ENCODE assay signal across 11 mouse cellular contexts in the genomic region with DNA sequence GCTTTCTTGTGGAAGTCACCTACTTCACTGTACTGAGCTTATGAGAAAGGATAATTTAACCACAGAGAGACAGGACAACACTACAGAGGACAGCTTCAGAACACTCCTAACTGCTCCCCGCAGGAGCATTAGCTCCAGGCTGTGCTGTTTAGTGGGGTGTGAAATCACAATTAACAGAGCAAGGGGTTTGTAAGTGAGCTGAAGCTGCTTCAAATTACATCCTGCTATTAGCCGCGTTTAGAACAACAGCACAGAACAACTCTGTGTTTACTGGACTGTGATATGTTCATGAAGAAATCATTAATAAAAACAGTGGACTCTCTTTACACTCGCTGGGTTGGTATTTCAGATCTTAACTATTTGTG.
DNase-seq lines count a peak whose midpoint lies in the region; ATAC-seq lines count a peak whose summit lies in the region.
"Had no signal": no experiment of that assay in that cellular context is flagged by ENCODE, and none has a peak within 500 bp of the region (broad histone marks: within the 10 kb centered on the region; RNA-seq: fewer than 3 reads in every experiment).

No protein-coding gene starts in this region.

- H3K27me3 ChIP-seq in embryonic facial prominence, embryonic 14.5 days (replicated peaks; ENCODE audit: control insufficient read depth, insufficient read depth, low read length), result no peaks in the 10 kb centered on the region
- H3K27me3 ChIP-seq in embryonic facial prominence, embryonic 10.5 days (replicated peaks; ENCODE audit: low read depth, poor library complexity, severe bottlenecking), result no peaks in the 10 kb centered on the region
- H3K27me3 ChIP-seq in midbrain, embryonic 15.5 days (replicated peaks), result no peaks in the 10 kb centered on the region

- H3K4me2 ChIP-seq in embryonic facial prominence, embryonic 14.5 days (ENCODE audit: low read depth, low read length), result no peak overlapping the region
- no peak overlapping the region for H3K4me2 ChIP-seq in midbrain, embryonic 15.5 days
- H3K4me2 ChIP-seq: lung, embryonic 14.5 days had no signal

- H3K4me3 ChIP-seq in embryonic facial prominence, embryonic 14.5 days (ENCODE audit: low read depth, low read length), result no peak overlapping the region
- no peak overlapping the region for H3K4me3 ChIP-seq in embryonic facial prominence, embryonic 10.5 days
- H3K4me3 ChIP-seq in midbrain, embryonic 15.5 days, result no peak overlapping the region

- H3K9ac ChIP-seq in embryonic facial prominence, embryonic 14.5 days (ENCODE audit: low read depth, low read length), result no peak overlapping the region
- H3K9ac ChIP-seq in midbrain, embryonic 15.5 days, result no peak overlapping the region
- H3K9ac ChIP-seq: lung, embryonic 14.5 days had no signal

- no peak overlapping the region for H3K27ac ChIP-seq in embryonic facial prominence, embryonic 14.5 days (replicated peaks; ENCODE audit: low read depth, low read length)
- no peak overlapping the region for H3K27ac ChIP-seq in embryonic facial prominence, embryonic 10.5 days (replicated peaks)
- H3K27ac ChIP-seq in midbrain, embryonic 15.5 days, result 0 out of 2 replicates have a peak overlapping the region, but pooled peaks have one; percentile 4

- no peaks in the 10 kb centered on the region for H3K4me1 ChIP-seq in embryonic facial prominence, embryonic 14.5 days (ENCODE audit: control insufficient read depth, insufficient read depth, low read length)
- H3K4me1 ChIP-seq in embryonic facial prominence, embryonic 10.5 days, result 0 out of 2 replicates have a peak, but pooled peaks cover 5% of the 10 kb centered on the region
- peaks cover 6% of the 10 kb centered on the region for H3K4me1 ChIP-seq in midbrain, embryonic 15.5 days

- DNase-seq in embryonic facial prominence, embryonic 14.5 days (ENCODE audit: low spot score), result peak; percentile 23
- no peak for DNase-seq in embryonic facial prominence, embryonic 10.5 days (ENCODE audit: low spot score)
- peak; percentile 6 for DNase-seq in brain, embryonic 18.5 days (ENCODE audit: low read depth, low spot score)
- DNase-seq in forelimb bud, embryonic 11.5 days (ENCODE audit: low read depth, low spot score), result peak; percentile 32
- DNase-seq in thymus, postnatal 10 days (ENCODE audit: low spot score in 2 of 2), result no peak
- DNase-seq in lung, adult 18-20 months, result no peak
- DNase-seq: B cell, adult 2 months; heart, adult 18-20 months; lung, embryonic 14.5 days had no signal

- H3K9me3 ChIP-seq in embryonic facial prominence, embryonic 14.5 days (ENCODE audit: control insufficient read depth, low read length), result no peaks in the 10 kb centered on the region
- H3K9me3 ChIP-seq in embryonic facial prominence, embryonic 10.5 days, result no peaks in the 10 kb centered on the region
- H3K9me3 ChIP-seq in midbrain, embryonic 15.5 days, result no peaks in the 10 kb centered on the region

- no peaks in the 10 kb centered on the region for H3K36me3 ChIP-seq in embryonic facial prominence, embryonic 14.5 days (ENCODE audit: control insufficient read depth, insufficient read depth, low read length)
- no peaks in the 10 kb centered on the region for H3K36me3 ChIP-seq in embryonic facial prominence, embryonic 10.5 days (replicated peaks)
- H3K36me3 ChIP-seq in midbrain, embryonic 15.5 days (replicated peaks), result no peaks in the 10 kb centered on the region

- peak; percentile 82 for ATAC-seq in embryonic facial prominence, embryonic 14.5 days (ENCODE audit: low read depth)
- peak; percentile 79 for ATAC-seq in midbrain, embryonic 15.5 days (replicated peaks)
- no peak for ATAC-seq in megakaryocyte progenitor cell, adult 5-6 weeks (replicated peaks; ENCODE audit: poor library complexity)

- 8% methylated on average over 4 of the region's 4 CpGs for WGBS in embryonic facial prominence, embryonic 14.5 days
- WGBS in embryonic facial prominence, embryonic 10.5 days, result 7% methylated on average over 4 of the region's 4 CpGs
- WGBS in midbrain, embryonic 15.5 days, result 8% methylated on average over 4 of the region's 4 CpGs

Comparison
In these comparisons a context has a peak if more than half of its experiments do, and no peak if none do; other contexts are left out.
1. DNase-seq: peak in embryonic facial prominence, embryonic 14.5 days (single experiment), brain, embryonic 18.5 days (single experiment) and forelimb bud, embryonic 11.5 days (single experiment); none in embryonic facial prominence, embryonic 10.5 days (single experiment), thymus, postnatal 10 days (0 of 2) and lung, adult 18-20 months (0 of 2).